Comparison of ENCODE assay signal across 9 mouse cellular contexts in the genomic region with DNA sequence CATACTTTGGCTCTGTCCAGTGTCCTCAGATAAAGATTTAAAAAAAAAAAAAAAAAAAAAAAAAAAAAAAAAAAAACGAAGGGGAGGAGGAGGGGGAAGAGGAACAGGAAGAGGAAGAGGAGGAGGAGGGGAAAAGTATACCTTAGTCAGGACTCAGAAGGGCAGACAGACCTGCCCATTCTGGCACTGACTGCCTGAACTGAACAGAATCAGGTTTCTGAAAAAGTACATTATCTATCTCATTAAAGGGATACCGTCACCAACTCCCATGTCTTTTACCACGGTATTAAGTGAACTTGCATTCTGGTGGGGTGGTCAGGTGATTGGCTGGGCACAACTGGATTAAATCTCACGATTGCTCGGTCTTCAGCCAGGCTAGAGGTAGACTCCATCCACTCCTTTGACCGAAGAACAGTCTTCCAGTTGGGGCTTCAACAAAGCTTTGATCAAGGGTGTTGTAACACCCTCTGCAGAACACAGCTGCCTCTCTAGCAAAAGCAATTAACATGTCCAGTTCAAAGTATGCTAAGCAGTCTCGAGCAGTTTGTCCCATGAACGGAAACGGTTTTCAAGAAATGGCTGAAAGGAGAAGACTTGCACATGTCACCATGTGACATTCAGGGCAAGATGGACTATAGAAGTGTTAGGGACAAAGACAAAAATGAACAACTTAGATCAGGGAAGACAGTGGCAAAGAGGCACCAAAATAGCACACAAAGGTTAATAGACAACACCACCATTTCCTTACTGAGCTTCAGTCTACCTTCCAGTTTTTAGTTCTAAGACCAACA. TPM values are rescaled to one million over a fixed set of nuclear protein-coding genes. Genes with fewer than 3 reads are reported as not detected.
A peak's percentile ranks its signal among the peaks of the same experiment; 100 is the strongest.
DNase-seq lines count a peak whose midpoint lies in the region; ATAC-seq lines count a peak whose summit lies in the region.
"Had no signal": no experiment of that assay in that cellular context is flagged by ENCODE, and none has a peak within 500 bp of the region (broad histone marks: within the 10 kb centered on the region; RNA-seq: fewer than 3 reads in every experiment).

No protein-coding gene starts in this region.

- no peak for ATAC-seq in liver, embryonic 11.5 days (replicated peaks; ENCODE audit: low FRiP score)
- no peak for ATAC-seq in embryonic facial prominence, embryonic 12.5 days (ENCODE audit: insufficient number of reproducible peaks, insufficient read depth, low FRiP score, low TSS enrichment)
- no peak for ATAC-seq in intestine, embryonic 16.5 days
- ATAC-seq in neural tube, embryonic 14.5 days (ENCODE audit: low read depth): no peak
- no peak for ATAC-seq in erythroid progenitor cell, adult 5-6 weeks (replicated peaks; ENCODE audit: low FRiP score, poor library complexity, severe bottlenecking)
- no peak for ATAC-seq in frontal cortex, adult (ENCODE audit: low TSS enrichment)

- H3K27ac ChIP-seq in liver, embryonic 11.5 days (ENCODE audit: low read depth, low read length): no peak overlapping the region
- H3K27ac ChIP-seq in embryonic facial prominence, embryonic 12.5 days: no peak overlapping the region
- no peak overlapping the region for H3K27ac ChIP-seq in intestine, embryonic 16.5 days (ENCODE audit: low read length)
- H3K27ac ChIP-seq in neural tube, embryonic 14.5 days (ENCODE audit: low read depth, low read length): peak overlapping the region; percentile 45; the same call in 1 of the 2 replicates

- H3K4me1 ChIP-seq in liver, embryonic 11.5 days (replicated peaks; ENCODE audit: control insufficient read depth, insufficient read depth, low read length): peaks cover 7% of the 10 kb centered on the region
- peaks cover 7% of the 10 kb centered on the region for H3K4me1 ChIP-seq in embryonic facial prominence, embryonic 12.5 days
- H3K4me1 ChIP-seq in intestine, embryonic 16.5 days (ENCODE audit: control insufficient read depth, insufficient read depth, low read length): peaks cover 8% of the 10 kb centered on the region
- H3K4me1 ChIP-seq in neural tube, embryonic 14.5 days (ENCODE audit: control insufficient read depth, insufficient read depth, low read length): peaks cover 10% of the 10 kb centered on the region

- 88% methylated on average over 8 of the region's 9 CpGs for WGBS in liver, embryonic 11.5 days
- WGBS in embryonic facial prominence, embryonic 12.5 days: 95% methylated on average over 8 of the region's 9 CpGs
- 93% methylated on average over 8 of the region's 9 CpGs for WGBS in intestine, embryonic 16.5 days
- 91% methylated on average over 9 of the region's 9 CpGs for WGBS in neural tube, embryonic 14.5 days

- no peak overlapping the region for H3K9ac ChIP-seq in liver, embryonic 11.5 days (ENCODE audit: low read depth, low read length)
- no peak overlapping the region for H3K9ac ChIP-seq in embryonic facial prominence, embryonic 12.5 days
- H3K9ac ChIP-seq in intestine, embryonic 16.5 days (ENCODE audit: low read depth, low read length): peak overlapping the region; percentile 87
- H3K9ac ChIP-seq in neural tube, embryonic 14.5 days (replicated peaks; ENCODE audit: low read depth, low read length): no peak overlapping the region

- peak overlapping the region; percentile 73 for H3K4me3 ChIP-seq in liver, embryonic 11.5 days (ENCODE audit: low read depth, low read length)
- peak overlapping the region; percentile 72 for H3K4me3 ChIP-seq in embryonic facial prominence, embryonic 12.5 days
- H3K4me3 ChIP-seq in intestine, embryonic 16.5 days (ENCODE audit: low read length): peak overlapping the region; percentile 80
- peak overlapping the region; percentile 76 for H3K4me3 ChIP-seq in neural tube, embryonic 14.5 days (ENCODE audit: low read depth, low read length)

- no peaks in the 10 kb centered on the region for H3K9me3 ChIP-seq in liver, embryonic 11.5 days (ENCODE audit: control insufficient read depth, low read length)
- H3K9me3 ChIP-seq in embryonic facial prominence, embryonic 12.5 days: no peaks in the 10 kb centered on the region
- H3K9me3 ChIP-seq in intestine, embryonic 16.5 days (ENCODE audit: control insufficient read depth, low read length): no peaks in the 10 kb centered on the region
- H3K9me3 ChIP-seq in neural tube, embryonic 14.5 days (ENCODE audit: control insufficient read depth, low read length): no peaks in the 10 kb centered on the region

- H3K4me2 ChIP-seq in liver, embryonic 11.5 days: peak overlapping the region; percentile 90
- peak overlapping the region; percentile 76 for H3K4me2 ChIP-seq in embryonic facial prominence, embryonic 12.5 days (replicated peaks)
- peak overlapping the region; percentile 88 for H3K4me2 ChIP-seq in intestine, embryonic 16.5 days (ENCODE audit: low read depth, low read length)
- H3K4me2 ChIP-seq in neural tube, embryonic 14.5 days (ENCODE audit: low read depth, low read length): peak overlapping the region; percentile 80

- H3K27me3 ChIP-seq in liver, embryonic 11.5 days (replicated peaks; ENCODE audit: control insufficient read depth, insufficient read depth, low read length): no peaks in the 10 kb centered on the region
- H3K27me3 ChIP-seq in embryonic facial prominence, embryonic 12.5 days: no peaks in the 10 kb centered on the region
- no peaks in the 10 kb centered on the region for H3K27me3 ChIP-seq in intestine, embryonic 16.5 days (replicated peaks; ENCODE audit: control insufficient read depth, insufficient read depth, low read length)
- no peaks in the 10 kb centered on the region for H3K27me3 ChIP-seq in neural tube, embryonic 14.5 days (ENCODE audit: control insufficient read depth, insufficient read depth, low read length)

- H3K36me3 ChIP-seq in liver, embryonic 11.5 days (ENCODE audit: control insufficient read depth, insufficient read depth, low read length): no peaks in the 10 kb centered on the region
- H3K36me3 ChIP-seq in embryonic facial prominence, embryonic 12.5 days: no peaks in the 10 kb centered on the region
- H3K36me3 ChIP-seq in intestine, embryonic 16.5 days (ENCODE audit: control insufficient read depth, insufficient read depth, low read length): no peaks in the 10 kb centered on the region
- H3K36me3 ChIP-seq in neural tube, embryonic 14.5 days (ENCODE audit: control insufficient read depth, insufficient read depth, low read length): no peaks in the 10 kb centered on the region

- no peak for DNase-seq in liver, embryonic 11.5 days (ENCODE audit: low spot score)
- no peak for DNase-seq in liver
- no peak for DNase-seq in T-cell, adult 2 months (ENCODE audit: low spot score)

RNA-seq across cellular contexts. Expression of a gene that starts 0.8 kb away (rescaled TPM):
- polyA plus RNA-seq in liver, embryonic 11.5 days (2014; fragmentation: Nextera tagmentation; extraction: Ambion mirVana): 3.4 and 4.4 TPM in 2 replicates
- 9.5 and 9.6 TPM in 2 replicates for polyA plus RNA-seq in embryonic facial prominence, embryonic 12.5 days (2016; fragmentation: Nextera tagmentation; extraction: Ambion mirVana)
- polyA plus RNA-seq in intestine, embryonic 16.5 days (2015; fragmentation: Nextera tagmentation; extraction: Ambion mirVana): 2.8 and 3.1 TPM in 2 replicates
- polyA plus RNA-seq in neural tube, embryonic 14.5 days (2014; fragmentation: Nextera tagmentation; extraction: Ambion mirVana): 11.7 and 13.4 TPM in 2 replicates
- 0.36 TPM in 1 of 2 replicates, not detected in the other for total RNA-seq in erythroid progenitor cell, adult 5-6 weeks (2015; ENCODE audit: low replicate concordance)
- 0.77 TPM in 1 of 2 replicates, not detected in the other for total RNA-seq in erythroid progenitor cell, adult 5-6 weeks (2017; ENCODE audit: low replicate concordance)

RNA-seq across cellular contexts. Expression of a gene that starts 10.6 kb away (rescaled TPM):
- 0.06 TPM in 1 of 2 replicates, not detected in the other for polyA plus RNA-seq in liver, embryonic 11.5 days (2014; fragmentation: Nextera tagmentation; extraction: Ambion mirVana)
- polyA plus RNA-seq in embryonic facial prominence, embryonic 12.5 days (2016; fragmentation: Nextera tagmentation; extraction: Ambion mirVana): 0.06 TPM in 1 of 2 replicates, not detected in the other
- polyA plus RNA-seq in intestine, embryonic 16.5 days (2015; fragmentation: Nextera tagmentation; extraction: Ambion mirVana): not detected in 2 replicates
- 0.10 TPM in 1 of 2 replicates, not detected in the other for polyA plus RNA-seq in neural tube, embryonic 14.5 days (2014; fragmentation: Nextera tagmentation; extraction: Ambion mirVana)
- not detected in 2 replicates for total RNA-seq in erythroid progenitor cell, adult 5-6 weeks (2015; ENCODE audit: low replicate concordance)
- not detected in 2 replicates for total RNA-seq in erythroid progenitor cell, adult 5-6 weeks (2017; ENCODE audit: low replicate concordance)
- polyA plus RNA-seq: brain, embryonic 14.5 days had no signal

RNA-seq across cellular contexts. Expression of a gene that starts 43.4 kb away (rescaled TPM):
- not detected in 2 replicates for polyA plus RNA-seq in liver, embryonic 11.5 days (2014; fragmentation: Nextera tagmentation; extraction: Ambion mirVana)
- not detected in 2 replicates for polyA plus RNA-seq in embryonic facial prominence, embryonic 12.5 days (2016; fragmentation: Nextera tagmentation; extraction: Ambion mirVana)
- polyA plus RNA-seq in intestine, embryonic 16.5 days (2015; fragmentation: Nextera tagmentation; extraction: Ambion mirVana): not detected in 2 replicates
- polyA plus RNA-seq in neural tube, embryonic 14.5 days (2014; fragmentation: Nextera tagmentation; extraction: Ambion mirVana): not detected in 2 replicates
- total RNA-seq in erythroid progenitor cell, adult 5-6 weeks (2015; ENCODE audit: low replicate concordance): not detected in 2 replicates
- not detected in 2 replicates for total RNA-seq in erythroid progenitor cell, adult 5-6 weeks (2017; ENCODE audit: low replicate concordance)
- polyA plus RNA-seq: brain, embryonic 14.5 days had no signal
